Mouse (Mus musculus) CH12.LX (cell line): ENCODE results near the gene Zdhhc24. TPM values are rescaled to one million over a fixed set of nuclear protein-coding genes. Genes with fewer than 3 reads are reported as not detected.

Source experiments
- DNase-seq: peaks from one replicate; pipeline ENCODE4 v3.0.0-alpha.2; 2013; ENCODE audit errors: extremely low read depth
- H3K27ac ChIP-seq: 2 replicates; pipeline ENCODE4 v1.5.1; 2012; ENCODE audit warnings: low read depth, mild to moderate bottlenecking, control low read depth, moderate library complexity; ENCODE audit not compliant: insufficient read depth
- H3K27me3 ChIP-seq: replicated peaks from 2 replicates; pipeline ENCODE3; 2012; ENCODE audit warnings: inconsistent platforms
- H3K36me3 ChIP-seq, 2 experiments: replicated peaks in 1 of 2; 2 replicates each; pipeline versions ENCODE3 to v1.6.1; 2012; ENCODE audit warnings: inconsistent platforms in 1 of 2, low read length in 1 of 2, mild to moderate bottlenecking in 1 of 2, mixed read lengths in 1 of 2, moderate library complexity in 1 of 2; ENCODE audit not compliant: control insufficient read depth in 1 of 2, insufficient read depth in 1 of 2
- H3K4me1 ChIP-seq, 2 experiments: 2 replicates each; pipeline ENCODE4 v1.6.1; 2012; ENCODE audit warnings: inconsistent platforms in 1 of 2, moderate library complexity in 1 of 2; ENCODE audit not compliant: insufficient read depth in 2 of 2, control insufficient read depth in 1 of 2
- H3K4me2 ChIP-seq: 2 replicates; pipeline ENCODE4 v1.6.1; 2012; ENCODE audit warnings: low read depth, mild to moderate bottlenecking, control low read depth; ENCODE audit not compliant: poor library complexity, insufficient read depth, severe bottlenecking
- H3K4me3 ChIP-seq, 3 experiments: fragments of 150-350 bp in 1 of 3; sonication (generic) in 1 of 3; replicated peaks in 1 of 3; 2 replicates each; pipeline versions ENCODE3 to v1.5.1; 2011 to 2012; ENCODE audit warnings: low read depth in 2 of 3, low read length in 2 of 3, mild to moderate bottlenecking in 2 of 3, moderate library complexity in 2 of 3, control low read depth in 1 of 3, improper control_type of control experiment in 1 of 3, inconsistent platforms in 1 of 3, mixed read lengths in 1 of 3; ENCODE audit not compliant: poor library complexity in 1 of 3
- H3K79me2 ChIP-seq: replicated peaks from 2 replicates; pipeline ENCODE4 v1.6.1; 2012; ENCODE audit warnings: mild to moderate bottlenecking, moderate library complexity; ENCODE audit not compliant: control insufficient read depth, poor library complexity, insufficient read depth, severe bottlenecking; ENCODE audit errors: extremely low read depth
- H3K9ac ChIP-seq: 2 replicates; pipeline ENCODE4 v1.6.1; 2012; ENCODE audit warnings: low read depth, mild to moderate bottlenecking, control low read depth, moderate library complexity; ENCODE audit not compliant: insufficient read depth
- H3K9me3 ChIP-seq: replicated peaks from 2 replicates; pipeline ENCODE3; 2012; ENCODE audit warnings: low read length, inconsistent platforms, mixed read lengths
- BHLHE40 ChIP-seq: IDR thresholded peaks from 2 replicates; pipeline ENCODE4 v1.6.1; 2011; ENCODE audit warnings: mild to moderate bottlenecking, low read depth, low read length, improper control_type of control experiment
- CHD1 ChIP-seq: IDR thresholded peaks from 2 replicates; pipeline ENCODE4 v1.6.1; 2012; ENCODE audit warnings: low read depth, low read length, improper control_type of control experiment, inconsistent platforms
- CHD2 ChIP-seq: IDR thresholded peaks from 2 replicates; pipeline ENCODE4 v1.6.1; 2011; ENCODE audit warnings: low read length, improper control_type of control experiment
- CTCF ChIP-seq, 2 experiments: IDR thresholded peaks in 1 of 2; conservative IDR thresholded peaks in 1 of 2; 2 replicates each; pipeline ENCODE4 v1.5.1; 2011 to 2012; ENCODE audit warnings: low read depth in 2 of 2, low read length in 2 of 2, improper control_type of control experiment in 1 of 2, inconsistent platforms in 1 of 2, mild to moderate bottlenecking in 1 of 2, moderate library complexity in 1 of 2
- E2F4 ChIP-seq: IDR thresholded peaks from 2 replicates; pipeline ENCODE4 v1.6.1; 2011; ENCODE audit warnings: low read depth, low read length, improper control_type of control experiment; ENCODE audit not compliant: insufficient replicate concordance
- ELF1 ChIP-seq: IDR thresholded peaks from 2 replicates; pipeline ENCODE4 v1.6.1; 2014; ENCODE audit warnings: low read depth, mild to moderate bottlenecking, inconsistent platforms, low read length, improper control_type of control experiment
- EP300 ChIP-seq: IDR thresholded peaks from 2 replicates; pipeline ENCODE4 v1.6.1; 2011; ENCODE audit warnings: low read length, improper control_type of control experiment
- ETS1 ChIP-seq: conservative IDR thresholded peaks from 2 replicates; pipeline ENCODE4 v1.6.1; 2012; ENCODE audit warnings: low read depth, mild to moderate bottlenecking, inconsistent platforms, low read length, improper control_type of control experiment, moderate library complexity
- GABPA ChIP-seq: IDR thresholded peaks from 2 replicates; pipeline ENCODE4 v1.6.1; 2012; ENCODE audit warnings: low read depth, low read length, improper control_type of control experiment, inconsistent platforms; ENCODE audit not compliant: insufficient replicate concordance
- HCFC1 ChIP-seq: IDR thresholded peaks from 2 replicates; pipeline ENCODE4 v1.6.1; 2012; ENCODE audit warnings: low read depth, mild to moderate bottlenecking, inconsistent platforms, low read length, improper control_type of control experiment
- IRF4 ChIP-seq: IDR thresholded peaks from 2 replicates; pipeline ENCODE4 v1.6.1; 2014; ENCODE audit warnings: low read depth, mild to moderate bottlenecking, inconsistent platforms, low read length, improper control_type of control experiment
- JUN ChIP-seq: IDR thresholded peaks from 2 replicates; pipeline ENCODE4 v1.6.1; 2011; ENCODE audit warnings: low read depth, mild to moderate bottlenecking, low read length, improper control_type of control experiment, moderate library complexity; ENCODE audit not compliant: insufficient read depth
- JUND ChIP-seq: conservative IDR thresholded peaks from 2 replicates; pipeline ENCODE4 v1.6.1; 2011; ENCODE audit warnings: low read depth, low read length, improper control_type of control experiment
- KAT2A ChIP-seq: IDR thresholded peaks from 2 replicates; pipeline ENCODE4 v1.6.1; 2012; ENCODE audit warnings: low read length, improper control_type of control experiment, inconsistent platforms; ENCODE audit not compliant: insufficient replicate concordance
- MAFK ChIP-seq: IDR thresholded peaks from 2 replicates; pipeline ENCODE4 v1.6.1; 2011; ENCODE audit warnings: low read length, improper control_type of control experiment; ENCODE audit not compliant: insufficient replicate concordance
- MAX ChIP-seq: IDR thresholded peaks from 2 replicates; pipeline ENCODE4 v1.6.1; 2011; ENCODE audit warnings: low read length, improper control_type of control experiment
- MAZ ChIP-seq: IDR thresholded peaks from 2 replicates; pipeline ENCODE4 v1.6.1; 2012; ENCODE audit warnings: low read depth, mild to moderate bottlenecking, inconsistent platforms, low read length, improper control_type of control experiment, moderate library complexity
- MEF2A ChIP-seq: IDR thresholded peaks from 2 replicates; pipeline ENCODE4 v1.6.1; 2014; ENCODE audit warnings: low read depth, mild to moderate bottlenecking, inconsistent platforms, low read length, improper control_type of control experiment, borderline replicate concordance
- MXI1 ChIP-seq: IDR thresholded peaks from 2 replicates; pipeline ENCODE4 v1.6.1; 2011; ENCODE audit warnings: mild to moderate bottlenecking, low read depth, low read length, improper control_type of control experiment
- MYC ChIP-seq: IDR thresholded peaks from 2 replicates; pipeline ENCODE4 v1.6.1; 2011; ENCODE audit warnings: low read depth, mild to moderate bottlenecking, improper control_type of control experiment, low read length
- NELFE ChIP-seq: IDR thresholded peaks from 2 replicates; pipeline ENCODE4 v1.6.1; 2011; ENCODE audit warnings: low read depth, low read length, improper control_type of control experiment
- NRF1 ChIP-seq: IDR thresholded peaks from 2 replicates; pipeline ENCODE4 v1.6.1; 2014; ENCODE audit warnings: low read depth, mild to moderate bottlenecking, inconsistent platforms, low read length, improper control_type of control experiment, moderate library complexity
- PAX5 ChIP-seq: IDR thresholded peaks from 2 replicates; pipeline ENCODE4 v1.6.1; 2012; ENCODE audit warnings: low read length, inconsistent platforms, mixed read lengths
- POLR2A ChIP-seq: IDR thresholded peaks from 2 replicates; pipeline ENCODE4 v1.6.1; 2011; ENCODE audit warnings: low read depth, mild to moderate bottlenecking, improper control_type of control experiment, low read length
- POLR2AphosphoS2 ChIP-seq: IDR thresholded peaks from 2 replicates; pipeline ENCODE4 v1.6.1; 2011; ENCODE audit warnings: low read depth, low read length, improper control_type of control experiment
- RAD21 ChIP-seq: IDR thresholded peaks from 2 replicates; pipeline ENCODE4 v1.6.1; 2011; ENCODE audit warnings: low read depth, mild to moderate bottlenecking, low read length, improper control_type of control experiment, moderate library complexity
- RCOR1 ChIP-seq: conservative IDR thresholded peaks from 2 replicates; pipeline ENCODE4 v1.6.1; 2012; ENCODE audit warnings: low read depth, mild to moderate bottlenecking, inconsistent platforms, low read length, improper control_type of control experiment
- SIN3A ChIP-seq: IDR thresholded peaks from 2 replicates; pipeline ENCODE4 v1.6.1; 2012; ENCODE audit warnings: low read length, improper control_type of control experiment, inconsistent platforms
- SMC3 ChIP-seq: IDR thresholded peaks from 2 replicates; pipeline ENCODE4 v1.6.1; 2011; ENCODE audit warnings: low read depth, low read length, improper control_type of control experiment
- TBP ChIP-seq: conservative IDR thresholded peaks from 2 replicates; pipeline ENCODE4 v1.6.1; 2011; ENCODE audit warnings: low read depth, low read length, improper control_type of control experiment
- TCF12 ChIP-seq: IDR thresholded peaks from 2 replicates; pipeline ENCODE4 v1.6.1; 2014; ENCODE audit warnings: low read depth, mild to moderate bottlenecking, inconsistent platforms, low read length, improper control_type of control experiment
- UBTF ChIP-seq: IDR thresholded peaks from 2 replicates; pipeline ENCODE4 v1.6.1; 2012; ENCODE audit warnings: low read depth, mild to moderate bottlenecking, inconsistent platforms, low read length, improper control_type of control experiment, moderate library complexity
- USF1 ChIP-seq: IDR thresholded peaks from 2 replicates; pipeline ENCODE4 v1.6.1; 2014; ENCODE audit warnings: low read depth, mild to moderate bottlenecking, inconsistent platforms, low read length, improper control_type of control experiment
- USF2 ChIP-seq: conservative IDR thresholded peaks from 2 replicates; pipeline ENCODE4 v1.6.1; 2011; ENCODE audit warnings: low read depth, low read length, improper control_type of control experiment
- ZC3H11A ChIP-seq: IDR thresholded peaks from 2 replicates; pipeline ENCODE4 v1.6.1; 2012; ENCODE audit warnings: low read depth, mild to moderate bottlenecking, inconsistent platforms, low read length, improper control_type of control experiment
- ZKSCAN1 ChIP-seq: IDR thresholded peaks from 2 replicates; pipeline ENCODE4 v1.6.1; 2012; ENCODE audit warnings: low read depth, inconsistent platforms, low read length, improper control_type of control experiment, borderline replicate concordance
- ZMIZ1 ChIP-seq: IDR thresholded peaks from 2 replicates; pipeline ENCODE4 v1.6.1; 2012; ENCODE audit warnings: low read depth, mild to moderate bottlenecking, inconsistent platforms, low read length, improper control_type of control experiment
- ZNF384 ChIP-seq: IDR thresholded peaks from 2 replicates; pipeline ENCODE4 v1.6.1; 2012; ENCODE audit warnings: low read depth, low read length, improper control_type of control experiment, inconsistent platforms
- dilution Hi-C: fragments of 300-500 bp; cut with MboI; formaldehyde crosslinking; loops from 2 replicates; pipeline ENCODE4 v1.14.3; 2020; ENCODE audit warnings: low sequenced_read_pairs; ENCODE audit not compliant: extremely low pct_unique_long_range_greater_than_20kb, extremely low pct_ligation_motif_present
- in situ Hi-C: fragments of 300-500 bp; cut with MboI; formaldehyde crosslinking; loops from 3 replicates; pipeline ENCODE4 v1.14.3; 2019; ENCODE audit warnings: low sequenced_read_pairs, low pct_ligation_motif_present, low pct_unique_long_range_greater_than_20kb, mixed read lengths
- polyA plus RNA-seq: library from polyadenylated mRNA; unstranded; fragments of >175 nt; gene quantifications from 2 replicates; pipeline ENCODE4 v1.2.1, GENCODE M21; 2012; ENCODE audit warnings: low read depth; ENCODE audit not compliant: insufficient read length
- total RNA-seq, 2 experiments: library from RNA; depleted of rRNA; stranded (reverse); fragments of 300-350 nt in 1 of 2; fragments of >200 nt in 1 of 2; gene quantifications; 2 replicates each; pipeline ENCODE4 v1.2.3; 2012 to 2014

Gene Zdhhc24
- 8.0 and 8.4 TPM in 2 replicates for total RNA-seq (2012; rRNA removed)
- total RNA-seq (2014; rRNA removed), result 4.5 and 5.0 TPM in 2 replicates
- polyA plus RNA-seq, result 4.7 and 5.0 TPM in 2 replicates

- peak; percentile 95 for DNase-seq
- Histone ChIP-seq H3K9ac (peak within 1 kb of the TSS; percentile 57), H3K79me2 (no peaks in the 10 kb centered on the region; the same call in 1 of the 2 replicates), H3K27me3 (peaks cover 31% of the 10 kb centered on the region), H3K27ac (no peak within 1 kb of the TSS), H3K36me3 (peaks cover 18 to 35% of the 10 kb centered on the region in 2 experiments), H3K4me1 (peaks cover 19 to 40% of the 10 kb centered on the region in 2 experiments), H3K9me3 (no peaks in the 10 kb centered on the region), H3K4me2 (peak within 1 kb of the TSS; percentile 69), H3K4me3 (peak within 1 kb of the TSS; percentile 84 to 97 (median 84))
- in situ Hi-C loops (no loop called here), dilution Hi-C loops (no loop called here)
- TF ChIP-seq MEF2A (no peak), HCFC1 (peak; percentile 69), POLR2AphosphoS2 (0 out of 2 replicates have a peak, but pooled peaks have one; percentile 27), JUN (no peak), MAZ (peak; percentile 52), ELF1 (peak; percentile 99), POLR2A (peak; percentile 86), RCOR1 (0 out of 2 replicates have a peak, but pooled peaks have one; percentile 37), USF2 (no peak), NELFE (peak; percentile 87), CTCF (conservative IDR thresholded peaks at IDR 0.05 in 1 of 2, IDR thresholded peaks at IDR 0.05 in 1 of 2; ENCODE audit: low read depth in 2 of 2, low read length in 2 of 2) (no peak), PAX5 (no peak), E2F4 (peak; percentile 83; the same call in 1 of the 2 replicates), ZMIZ1 (peak; percentile 61), USF1 (no peak), ZKSCAN1 (no peak), CHD2 (peak; percentile 93), BHLHE40 (no peak), SIN3A (peak; percentile 77), SMC3 (no peak), EP300 (no peak), MXI1 (peak; percentile 55), GABPA (no peak), JUND (no peak), KAT2A (no peak), MYC (peak; percentile 15; the same call in 1 of the 2 replicates), MAFK (no peak), TBP (peak; percentile 82), IRF4 (no peak), TCF12 (no peak), ETS1 (no peak; the same call in 1 of the 2 replicates), ZC3H11A (no peak), ZNF384 (no peak), CHD1 (no peak), MAX (peak; percentile 81), UBTF (no peak), RAD21 (no peak), NRF1 (peak; percentile 75)
These were observed at the start of gene Zdhhc24 for GRCm38 (mm10) chr19:4878405-4879323. Gene Zdhhc24, plus strand, starts transcription at chr19:4878668.
